Mouse (Mus musculus) MEL (cell line): ENCODE measurements around the gene Yipf1. TPM values are rescaled to one million over a fixed set of nuclear protein-coding genes. Genes with fewer than 3 reads are reported as not detected.

Experiments used
- DNase-seq: peaks from one replicate; pipeline ENCODE4 v3.0.0; 2011; ENCODE audit warnings: low read depth, low spot score
- H3K27ac ChIP-seq: 2 replicates; pipeline ENCODE4 v1.5.1; 2012; ENCODE audit warnings: low read depth, mild to moderate bottlenecking, control low read depth, low read length, moderate library complexity; ENCODE audit not compliant: control insufficient read depth
- H3K27me3 ChIP-seq, 2 experiments: fragments of 150-350 bp in 1 of 2; sonication (generic) in 1 of 2; 2 replicates each; pipeline ENCODE4 v1.6.1; 2012; ENCODE audit warnings: low read length in 2 of 2, mild to moderate bottlenecking in 2 of 2, improper control_type of control experiment in 1 of 2, moderate library complexity in 1 of 2; ENCODE audit not compliant: insufficient read depth in 2 of 2, control insufficient read depth in 1 of 2
- H3K36me3 ChIP-seq, 2 experiments: 2 replicates each; pipeline ENCODE4 v1.6.1; 2012 to 2014; ENCODE audit warnings: low read length in 2 of 2, improper control_type of control experiment in 1 of 2, inconsistent platforms in 1 of 2, mild to moderate bottlenecking in 1 of 2; ENCODE audit not compliant: insufficient read depth in 2 of 2, control insufficient read depth in 1 of 2
- H3K4me1 ChIP-seq, 2 experiments: fragments of 150-350 bp in 1 of 2; sonication (generic) in 1 of 2; 2 replicates each; pipeline ENCODE4 v1.6.1; 2012; ENCODE audit warnings: low read length in 2 of 2, improper control_type of control experiment in 1 of 2, mild to moderate bottlenecking in 1 of 2; ENCODE audit not compliant: insufficient read depth in 2 of 2, control insufficient read depth in 1 of 2
- H3K4me3 ChIP-seq, 2 experiments: fragments of 150-350 bp in 1 of 2; sonication (generic) in 1 of 2; 2 replicates each; pipeline ENCODE4 v1.5.1; 2012; ENCODE audit warnings: low read depth in 2 of 2, low read length in 2 of 2, mild to moderate bottlenecking in 2 of 2, moderate library complexity in 2 of 2, control low read depth in 1 of 2, improper control_type of control experiment in 1 of 2; ENCODE audit not compliant: control insufficient read depth in 1 of 2, insufficient read depth in 1 of 2
- H3K79me2 ChIP-seq: 2 replicates; pipeline ENCODE4 v1.6.1; 2012; ENCODE audit warnings: mild to moderate bottlenecking, low read length, moderate library complexity; ENCODE audit not compliant: control insufficient read depth, poor library complexity, insufficient read depth
- H3K9ac ChIP-seq: 2 replicates; pipeline ENCODE4 v1.6.1; 2012; ENCODE audit warnings: low read depth, mild to moderate bottlenecking, control low read depth, low read length, moderate library complexity; ENCODE audit not compliant: control insufficient read depth, poor library complexity, severe bottlenecking
- H3K9me3 ChIP-seq: fragments of 150-350 bp; sonication (generic); replicated peaks from 2 replicates; pipeline ENCODE4 v1.6.1; 2012; ENCODE audit warnings: mild to moderate bottlenecking, low read length, improper control_type of control experiment, moderate library complexity; ENCODE audit not compliant: insufficient read depth
- CHD1 ChIP-seq: IDR thresholded peaks from 2 replicates; pipeline ENCODE4 v1.6.1; 2012; ENCODE audit warnings: low read depth, mild to moderate bottlenecking, inconsistent platforms, low read length, improper control_type of control experiment
- CHD2 ChIP-seq: IDR thresholded peaks from 2 replicates; pipeline ENCODE4 v1.6.1; 2011; ENCODE audit warnings: low read length, improper control_type of control experiment
- CTCF ChIP-seq, 3 experiments: IDR thresholded peaks in 2 of 3; conservative IDR thresholded peaks in 1 of 3; 2 replicates each; pipeline ENCODE4 v1.5.1; 2011 to 2012; ENCODE audit warnings: low read length in 3 of 3, low read depth in 2 of 3, mild to moderate bottlenecking in 2 of 3, improper control_type of control experiment in 1 of 3, inconsistent platforms in 1 of 3, mixed read lengths in 1 of 3, moderate library complexity in 1 of 3; ENCODE audit not compliant: control insufficient read depth in 1 of 3, insufficient read depth in 1 of 3, poor library complexity in 1 of 3, severe bottlenecking in 1 of 3
- ETS1 ChIP-seq: IDR thresholded peaks from 2 replicates; pipeline ENCODE4 v1.6.1; 2012; ENCODE audit warnings: low read depth, mild to moderate bottlenecking, inconsistent platforms, low read length, improper control_type of control experiment, moderate library complexity
- GABPA ChIP-seq: IDR thresholded peaks from 2 replicates; pipeline ENCODE4 v1.6.1; 2012; ENCODE audit warnings: low read depth, mild to moderate bottlenecking, inconsistent platforms, low read length, improper control_type of control experiment, moderate library complexity
- GATA1 ChIP-seq: IDR thresholded peaks from 2 replicates; pipeline ENCODE4 v1.6.1; 2011; ENCODE audit warnings: low read depth, low read length, improper control_type of control experiment
- HCFC1 ChIP-seq: IDR thresholded peaks from 2 replicates; pipeline ENCODE4 v1.6.1; 2012; ENCODE audit warnings: low read depth, mild to moderate bottlenecking, inconsistent platforms, low read length, improper control_type of control experiment, moderate library complexity
- KAT2A ChIP-seq: conservative IDR thresholded peaks from 2 replicates; pipeline ENCODE4 v1.6.1; 2012; ENCODE audit warnings: low read depth, low read length, improper control_type of control experiment, inconsistent platforms
- MAFK ChIP-seq: IDR thresholded peaks from 2 replicates; pipeline ENCODE4 v1.6.1; 2011; ENCODE audit warnings: low read depth, mild to moderate bottlenecking, low read length, improper control_type of control experiment, borderline replicate concordance
- MAX ChIP-seq: IDR thresholded peaks from 2 replicates; pipeline ENCODE4 v1.6.1; 2011; ENCODE audit warnings: low read length, improper control_type of control experiment
- MEF2A ChIP-seq: IDR thresholded peaks from 2 replicates; pipeline ENCODE4 v1.6.1; 2014; ENCODE audit warnings: low read depth, mild to moderate bottlenecking, inconsistent platforms, low read length, improper control_type of control experiment; ENCODE audit not compliant: poor library complexity, insufficient replicate concordance, severe bottlenecking; ENCODE audit errors: extremely low read depth
- MYB ChIP-seq: IDR thresholded peaks from 2 replicates; pipeline ENCODE4 v1.6.1; 2011; ENCODE audit warnings: mild to moderate bottlenecking, low read depth, low read length, improper control_type of control experiment
- MYC ChIP-seq: IDR thresholded peaks from 2 replicates; pipeline ENCODE4 v1.6.1; 2011; ENCODE audit warnings: low read depth, mild to moderate bottlenecking, low read length, improper control_type of control experiment, moderate library complexity
- POLR2AphosphoS5 ChIP-seq: IDR thresholded peaks from 2 replicates; pipeline ENCODE4 v1.6.1; 2012; ENCODE audit warnings: low read depth, borderline replicate concordance, mild to moderate bottlenecking, inconsistent platforms, low read length, moderate library complexity, mixed read lengths
- RAD21 ChIP-seq: IDR thresholded peaks from 2 replicates; pipeline ENCODE4 v1.6.1; 2011; ENCODE audit warnings: mild to moderate bottlenecking, low read depth, low read length, improper control_type of control experiment
- RCOR1 ChIP-seq: IDR thresholded peaks from 2 replicates; pipeline ENCODE4 v1.6.1; 2012; ENCODE audit warnings: low read depth, mild to moderate bottlenecking, inconsistent platforms, low read length, improper control_type of control experiment
- SIN3A ChIP-seq: IDR thresholded peaks from 2 replicates; pipeline ENCODE4 v1.6.1; 2012; ENCODE audit warnings: low read length, improper control_type of control experiment, inconsistent platforms
- SMC3 ChIP-seq: IDR thresholded peaks from 2 replicates; pipeline ENCODE4 v1.6.1; 2011; ENCODE audit warnings: low read depth, low read length, improper control_type of control experiment
- TCF12 ChIP-seq: IDR thresholded peaks from 2 replicates; pipeline ENCODE4 v1.6.1; 2014; ENCODE audit warnings: low read depth, mild to moderate bottlenecking, inconsistent platforms, low read length, improper control_type of control experiment, moderate library complexity
- USF1 ChIP-seq: IDR thresholded peaks from 2 replicates; pipeline ENCODE4 v1.6.1; 2014; ENCODE audit warnings: low read depth, mild to moderate bottlenecking, inconsistent platforms, low read length, improper control_type of control experiment, moderate library complexity
- ZC3H11A ChIP-seq: IDR thresholded peaks from 2 replicates; pipeline ENCODE4 v1.6.1; 2012; ENCODE audit warnings: low read depth, mild to moderate bottlenecking, inconsistent platforms, low read length, improper control_type of control experiment
- ZNF384 ChIP-seq: IDR thresholded peaks from 2 replicates; pipeline ENCODE4 v1.6.1; 2012; ENCODE audit warnings: low read depth, mild to moderate bottlenecking, inconsistent platforms, low read length, improper control_type of control experiment
- polyA plus RNA-seq, 2 experiments: library from polyadenylated mRNA; stranded (reverse) in 1 of 2; unstranded in 1 of 2; fragments of >175 nt in 1 of 2; fragments of >200 nt in 1 of 2; gene quantifications; 2 replicates each; pipeline versions ENCODE4 v1.2.1 to v1.2.4; 2012; ENCODE audit warnings: low replicate concordance in 2 of 2, low read depth in 1 of 2; ENCODE audit not compliant: insufficient read length in 2 of 2, insufficient read depth in 1 of 2, missing spikeins in 1 of 2
- total RNA-seq: library from RNA; depleted of rRNA; stranded (reverse); fragments of 300-350 nt; gene quantifications from 2 replicates; pipeline ENCODE4 v1.2.3, GENCODE M21; 2012

Yipf1 gene
- total and polyA plus RNA-seq, 3 experiments = 40.6 to 549 (median 43.5) TPM

DNA sequence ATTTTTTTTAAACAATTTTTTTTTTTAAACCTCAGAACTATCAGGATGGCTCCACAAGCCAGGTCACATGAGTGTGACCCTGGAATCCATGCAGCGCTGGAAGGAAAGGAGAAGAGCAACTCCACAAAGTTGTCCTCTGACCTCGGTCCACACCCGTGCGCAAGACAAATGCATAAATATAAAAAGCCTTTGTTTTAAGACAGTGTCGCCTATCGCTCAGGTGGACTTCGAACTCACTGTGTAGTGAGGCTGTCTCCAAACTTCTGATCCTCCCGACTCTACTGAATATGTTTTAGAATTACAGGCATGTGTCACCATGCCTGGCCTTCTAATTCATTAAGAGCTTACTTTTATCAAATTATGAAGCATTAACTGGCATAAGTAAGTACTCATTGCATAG lies 14.4 kb downstream of the Yipf1 start:
- no peak for TF ChIP-seq MAX
- TF ChIP-seq MEF2A = no peak
- TF ChIP-seq TCF12 = no peak
- no peak for TF ChIP-seq RCOR1
- no peak for TF ChIP-seq SMC3
- TF ChIP-seq HCFC1 = no peak
- no peak for TF ChIP-seq GATA1
- no peak for TF ChIP-seq SIN3A
- no peak for TF ChIP-seq RAD21
- TF ChIP-seq ZC3H11A = no peak
- TF ChIP-seq CHD2 = no peak
- TF ChIP-seq MAFK = no peak
- no peak for TF ChIP-seq POLR2AphosphoS5
- TF ChIP-seq MYB = no peak
- TF ChIP-seq KAT2A = no peak
- no peak for TF ChIP-seq ETS1
- TF ChIP-seq MYC = no peak
- TF ChIP-seq ZNF384 = no peak
- no peaks in the 10 kb centered on the region; a peak in 1 of 4 replicates for H3K36me3 ChIP-seq
- H3K4me1 ChIP-seq = no peaks in the 10 kb centered on the region; a peak in 1 of 4 replicates

DNA sequence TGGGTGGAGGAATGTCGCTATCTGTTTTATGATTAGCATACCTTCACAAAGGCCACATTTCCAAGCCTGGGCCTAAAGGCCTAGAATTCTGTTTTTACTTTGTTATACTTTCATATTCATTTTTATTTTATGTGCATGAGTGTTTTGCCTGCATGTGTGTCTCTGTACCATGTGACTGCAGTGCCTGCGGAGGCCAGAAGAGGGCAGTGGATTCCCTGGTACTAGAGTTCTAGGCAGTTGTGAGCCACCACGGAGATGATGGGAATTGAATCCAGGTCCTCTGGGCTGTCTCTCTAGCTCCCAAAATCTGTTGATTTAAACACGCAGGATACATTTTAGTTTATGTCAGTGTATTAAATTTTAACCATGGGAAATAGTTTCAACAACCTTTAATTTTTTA lies 19.4 kb downstream of the Yipf1 start:
- Histone ChIP-seq H3K27ac (no peak overlapping the region), H3K4me3 (no peak overlapping the region), H3K9me3 (no peaks in the 10 kb centered on the region), H3K4me1 (no peaks in the 10 kb centered on the region), H3K36me3 (no peaks in the 10 kb centered on the region; a peak in 1 of 4 replicates), H3K27me3 (no peaks in the 10 kb centered on the region), H3K79me2 (no peaks in the 10 kb centered on the region), H3K9ac (no peak overlapping the region)
- TF ChIP-seq MAFK (no peak), CTCF (IDR thresholded peaks at IDR 0.05 in 2 of 3, conservative IDR thresholded peaks at IDR 0.05 in 1 of 3; ENCODE audit: control insufficient read depth in 1 of 3, insufficient read depth in 1 of 3, low read depth in 2 of 3, low read length in 3 of 3, poor library complexity in 1 of 3, severe bottlenecking in 1 of 3) (peak; percentile 40 to 56 (median 45)), USF1 (peak; percentile 77), RCOR1 (no peak), GABPA (no peak), CHD1 (no peak)
- peak; percentile 53 for DNase-seq

More for the DNA sequence above, 14.4 kb downstream of the Yipf1 start:
- Histone ChIP-seq H3K79me2 (no peaks in the 10 kb centered on the region), H3K9ac (no peak overlapping the region), H3K27ac (no peak overlapping the region), H3K9me3 (no peaks in the 10 kb centered on the region), H3K27me3 (no peaks in the 10 kb centered on the region), H3K4me3 (no peak overlapping the region)
- DNase-seq = no peak
